Mouse (Mus musculus) MEL (cell line): Measurements from ENCODE around the gene Timeless. TPM values are rescaled to one million over a fixed set of nuclear protein-coding genes. Genes with fewer than 3 reads are reported as not detected.
"Not testable (repeated sequence)": the region's sequence is repeated elsewhere in the genome, so short reads cannot be mapped to it uniquely, and the experiment has no call there.

Experiments
- DNase-seq: peaks from one replicate; pipeline ENCODE4 v3.0.0; 2011; ENCODE audit warnings: low read depth, low spot score
- H3K27ac ChIP-seq: 2 replicates; pipeline ENCODE4 v1.5.1; 2012; ENCODE audit warnings: low read depth, mild to moderate bottlenecking, control low read depth, low read length, moderate library complexity; ENCODE audit not compliant: control insufficient read depth
- H3K27me3 ChIP-seq, 2 experiments: fragments of 150-350 bp in 1 of 2; sonication (generic) in 1 of 2; 2 replicates each; pipeline ENCODE4 v1.6.1; 2012; ENCODE audit warnings: low read length in 2 of 2, mild to moderate bottlenecking in 2 of 2, improper control_type of control experiment in 1 of 2, moderate library complexity in 1 of 2; ENCODE audit not compliant: insufficient read depth in 2 of 2, control insufficient read depth in 1 of 2
- H3K36me3 ChIP-seq, 2 experiments: 2 replicates each; pipeline ENCODE4 v1.6.1; 2012 to 2014; ENCODE audit warnings: low read length in 2 of 2, improper control_type of control experiment in 1 of 2, inconsistent platforms in 1 of 2, mild to moderate bottlenecking in 1 of 2; ENCODE audit not compliant: insufficient read depth in 2 of 2, control insufficient read depth in 1 of 2
- H3K4me1 ChIP-seq, 2 experiments: fragments of 150-350 bp in 1 of 2; sonication (generic) in 1 of 2; 2 replicates each; pipeline ENCODE4 v1.6.1; 2012; ENCODE audit warnings: low read length in 2 of 2, improper control_type of control experiment in 1 of 2, mild to moderate bottlenecking in 1 of 2; ENCODE audit not compliant: insufficient read depth in 2 of 2, control insufficient read depth in 1 of 2
- H3K4me3 ChIP-seq, 2 experiments: fragments of 150-350 bp in 1 of 2; sonication (generic) in 1 of 2; 2 replicates each; pipeline ENCODE4 v1.5.1; 2012; ENCODE audit warnings: low read depth in 2 of 2, low read length in 2 of 2, mild to moderate bottlenecking in 2 of 2, moderate library complexity in 2 of 2, control low read depth in 1 of 2, improper control_type of control experiment in 1 of 2; ENCODE audit not compliant: control insufficient read depth in 1 of 2, insufficient read depth in 1 of 2
- H3K79me2 ChIP-seq: 2 replicates; pipeline ENCODE4 v1.6.1; 2012; ENCODE audit warnings: mild to moderate bottlenecking, low read length, moderate library complexity; ENCODE audit not compliant: control insufficient read depth, poor library complexity, insufficient read depth
- H3K9ac ChIP-seq: 2 replicates; pipeline ENCODE4 v1.6.1; 2012; ENCODE audit warnings: low read depth, mild to moderate bottlenecking, control low read depth, low read length, moderate library complexity; ENCODE audit not compliant: control insufficient read depth, poor library complexity, severe bottlenecking
- H3K9me3 ChIP-seq: fragments of 150-350 bp; sonication (generic); replicated peaks from 2 replicates; pipeline ENCODE4 v1.6.1; 2012; ENCODE audit warnings: mild to moderate bottlenecking, low read length, improper control_type of control experiment, moderate library complexity; ENCODE audit not compliant: insufficient read depth
- BHLHE40 ChIP-seq: IDR thresholded peaks from 2 replicates; pipeline ENCODE4 v1.6.1; 2012; ENCODE audit warnings: low read depth, mild to moderate bottlenecking, inconsistent platforms, low read length, improper control_type of control experiment, borderline replicate concordance
- CTCF ChIP-seq, 3 experiments: IDR thresholded peaks in 2 of 3; conservative IDR thresholded peaks in 1 of 3; 2 replicates each; pipeline ENCODE4 v1.5.1; 2011 to 2012; ENCODE audit warnings: low read length in 3 of 3, low read depth in 2 of 3, mild to moderate bottlenecking in 2 of 3, improper control_type of control experiment in 1 of 3, inconsistent platforms in 1 of 3, mixed read lengths in 1 of 3, moderate library complexity in 1 of 3; ENCODE audit not compliant: control insufficient read depth in 1 of 3, insufficient read depth in 1 of 3, poor library complexity in 1 of 3, severe bottlenecking in 1 of 3
- EP300 ChIP-seq, 2 experiments: IDR thresholded peaks; 2 replicates each; pipeline ENCODE4 v1.6.1; 2011; ENCODE audit warnings: improper control_type of control experiment in 2 of 2, low read length in 2 of 2, low read depth in 1 of 2, mild to moderate bottlenecking in 1 of 2
- GATA1 ChIP-seq: IDR thresholded peaks from 2 replicates; pipeline ENCODE4 v1.6.1; 2011; ENCODE audit warnings: low read depth, low read length, improper control_type of control experiment
- JUND ChIP-seq: IDR thresholded peaks from 2 replicates; pipeline ENCODE4 v1.6.1; 2011; ENCODE audit warnings: low read depth, mild to moderate bottlenecking, improper control_type of control experiment, low read length
- MAFK ChIP-seq: IDR thresholded peaks from 2 replicates; pipeline ENCODE4 v1.6.1; 2011; ENCODE audit warnings: low read depth, mild to moderate bottlenecking, low read length, improper control_type of control experiment, borderline replicate concordance
- MEF2A ChIP-seq: IDR thresholded peaks from 2 replicates; pipeline ENCODE4 v1.6.1; 2014; ENCODE audit warnings: low read depth, mild to moderate bottlenecking, inconsistent platforms, low read length, improper control_type of control experiment; ENCODE audit not compliant: poor library complexity, insufficient replicate concordance, severe bottlenecking; ENCODE audit errors: extremely low read depth
- MYC ChIP-seq: IDR thresholded peaks from 2 replicates; pipeline ENCODE4 v1.6.1; 2011; ENCODE audit warnings: low read depth, mild to moderate bottlenecking, low read length, improper control_type of control experiment, moderate library complexity
- NRF1 ChIP-seq: IDR thresholded peaks from 2 replicates; pipeline ENCODE4 v1.6.1; 2014; ENCODE audit warnings: low read depth, mild to moderate bottlenecking, inconsistent platforms, low read length, improper control_type of control experiment, moderate library complexity; ENCODE audit not compliant: poor library complexity, insufficient read depth, severe bottlenecking
- POLR2A ChIP-seq, 2 experiments: IDR thresholded peaks; 2 replicates each; pipeline ENCODE4 v1.6.1; 2011 to 2012; ENCODE audit warnings: low read length in 2 of 2, mild to moderate bottlenecking in 2 of 2, control low read depth in 1 of 2, improper control_type of control experiment in 1 of 2, low read depth in 1 of 2, moderate library complexity in 1 of 2; ENCODE audit not compliant: control insufficient read depth in 1 of 2, insufficient read depth in 1 of 2, poor library complexity in 1 of 2
- POLR2AphosphoS5 ChIP-seq: IDR thresholded peaks from 2 replicates; pipeline ENCODE4 v1.6.1; 2012; ENCODE audit warnings: low read depth, borderline replicate concordance, mild to moderate bottlenecking, inconsistent platforms, low read length, moderate library complexity, mixed read lengths
- RAD21 ChIP-seq: IDR thresholded peaks from 2 replicates; pipeline ENCODE4 v1.6.1; 2011; ENCODE audit warnings: mild to moderate bottlenecking, low read depth, low read length, improper control_type of control experiment
- RCOR1 ChIP-seq: IDR thresholded peaks from 2 replicates; pipeline ENCODE4 v1.6.1; 2012; ENCODE audit warnings: low read depth, mild to moderate bottlenecking, inconsistent platforms, low read length, improper control_type of control experiment
- SIN3A ChIP-seq: IDR thresholded peaks from 2 replicates; pipeline ENCODE4 v1.6.1; 2012; ENCODE audit warnings: low read length, improper control_type of control experiment, inconsistent platforms
- SMC3 ChIP-seq: IDR thresholded peaks from 2 replicates; pipeline ENCODE4 v1.6.1; 2011; ENCODE audit warnings: low read depth, low read length, improper control_type of control experiment
- TBP ChIP-seq: IDR thresholded peaks from 2 replicates; pipeline ENCODE4 v1.8.0; 2011; ENCODE audit warnings: low read depth, low read length, improper control_type of control experiment
- ZC3H11A ChIP-seq: IDR thresholded peaks from 2 replicates; pipeline ENCODE4 v1.6.1; 2012; ENCODE audit warnings: low read depth, mild to moderate bottlenecking, inconsistent platforms, low read length, improper control_type of control experiment
- ZKSCAN1 ChIP-seq: IDR thresholded peaks from 2 replicates; pipeline ENCODE4 v1.6.1; 2012; ENCODE audit warnings: low read depth, mild to moderate bottlenecking, inconsistent platforms, low read length, improper control_type of control experiment, moderate library complexity
- ZMIZ1 ChIP-seq: IDR thresholded peaks from 2 replicates; pipeline ENCODE4 v1.6.1; 2012; ENCODE audit warnings: low read depth, mild to moderate bottlenecking, inconsistent platforms, low read length, improper control_type of control experiment, moderate library complexity
- ZNF384 ChIP-seq: IDR thresholded peaks from 2 replicates; pipeline ENCODE4 v1.6.1; 2012; ENCODE audit warnings: low read depth, mild to moderate bottlenecking, inconsistent platforms, low read length, improper control_type of control experiment
- polyA plus RNA-seq, 2 experiments: library from polyadenylated mRNA; stranded (reverse) in 1 of 2; unstranded in 1 of 2; fragments of >175 nt in 1 of 2; fragments of >200 nt in 1 of 2; gene quantifications; 2 replicates each; pipeline versions ENCODE4 v1.2.1 to v1.2.4; 2012; ENCODE audit warnings: low replicate concordance in 2 of 2, low read depth in 1 of 2; ENCODE audit not compliant: insufficient read length in 2 of 2, insufficient read depth in 1 of 2, missing spikeins in 1 of 2
- total RNA-seq: library from RNA; depleted of rRNA; stranded (reverse); fragments of 300-350 nt; gene quantifications from 2 replicates; pipeline ENCODE4 v1.2.3, GENCODE M21; 2012

The Timeless gene
- total and polyA plus RNA-seq, 3 experiments = 49.3 to 627 (median 89.8) TPM

GRCm38 (mm10) chr10:128192030-128192766 lies 39.7 kb upstream of the Timeless start:
- H3K79me2 ChIP-seq, H3K27me3 ChIP-seq, H3K9me3 ChIP-seq, H3K4me3 ChIP-seq, H3K27ac ChIP-seq, H3K9ac ChIP-seq: not testable (repeated sequence)
- peak; percentile 49 for DNase-seq
- Histone ChIP-seq H3K36me3 (peaks cover 0 to 15% of the 10 kb centered on the region in 2 experiments; a peak in 2 of 4 replicates), H3K4me1 (peaks cover 3 to 24% of the 10 kb centered on the region in 2 experiments; a peak in 3 of 4 replicates)
- TF ChIP-seq RCOR1 = peak; percentile 37; the same call in 1 of the 2 replicates
- peak; percentile 97 for TF ChIP-seq TBP
- peak; percentile 70 for TF ChIP-seq ZNF384
- TF ChIP-seq CTCF (IDR thresholded peaks at IDR 0.05 in 2 of 3, conservative IDR thresholded peaks at IDR 0.05 in 1 of 3; ENCODE audit: control insufficient read depth in 1 of 3, insufficient read depth in 1 of 3, low read depth in 2 of 3, low read length in 3 of 3, poor library complexity in 1 of 3, severe bottlenecking in 1 of 3) = peak in 1 of 3 experiments; percentile 3; a peak in 1 of 6 replicates
- 0 out of 2 replicates have a peak, but pooled peaks have one; percentile 50 for TF ChIP-seq MAFK

DNA sequence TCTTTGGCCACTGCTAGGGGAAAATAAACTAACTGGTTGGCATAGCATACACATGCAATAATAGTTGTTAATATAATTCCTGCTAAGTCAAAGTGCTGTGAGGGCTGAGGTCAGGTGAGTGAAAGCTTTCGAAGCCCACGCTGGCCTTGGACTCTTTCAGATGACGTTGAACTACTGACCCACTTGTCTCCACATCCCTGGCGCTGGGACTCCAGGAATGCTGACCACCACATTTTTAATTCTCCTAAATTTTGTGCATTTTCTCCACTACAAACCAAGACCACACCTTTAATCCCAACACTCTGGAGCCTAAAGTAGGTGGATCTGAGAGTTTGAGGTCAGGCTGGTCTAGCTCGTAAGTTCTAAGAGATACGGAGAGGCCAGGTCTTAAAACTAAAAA lies 38.8 kb upstream of the Timeless start:
- H3K9ac ChIP-seq = no peak overlapping the region
- DNase-seq = peak; percentile 31
- no peaks in the 10 kb centered on the region; the same call in 1 of the 2 replicates for H3K79me2 ChIP-seq
- no peaks in the 10 kb centered on the region for H3K9me3 ChIP-seq
- TF ChIP-seq MYC = no peak
- TF ChIP-seq MAFK = no peak
- no peak for TF ChIP-seq ZMIZ1
- TF ChIP-seq NRF1 = no peak
- no peak for TF ChIP-seq BHLHE40
- no peak for TF ChIP-seq JUND
- TF ChIP-seq POLR2A (IDR thresholded peaks at IDR 0.05; ENCODE audit: control insufficient read depth in 1 of 2, insufficient read depth in 1 of 2, low read depth in 1 of 2, low read length in 2 of 2, poor library complexity in 1 of 2) = no peak
- no peak for TF ChIP-seq ZKSCAN1
- TF ChIP-seq SMC3 = no peak
- no peak for TF ChIP-seq RAD21
- TF ChIP-seq ZC3H11A = no peak
- TF ChIP-seq EP300 (IDR thresholded peaks at IDR 0.05; ENCODE audit: low read depth in 1 of 2, low read length in 2 of 2) = no peak
- no peak for TF ChIP-seq SIN3A
- no peak for TF ChIP-seq CTCF (IDR thresholded peaks at IDR 0.05 in 2 of 3, conservative IDR thresholded peaks at IDR 0.05 in 1 of 3; ENCODE audit: control insufficient read depth in 1 of 3, insufficient read depth in 1 of 3, low read depth in 2 of 3, low read length in 3 of 3, poor library complexity in 1 of 3, severe bottlenecking in 1 of 3)
- no peak for TF ChIP-seq ZNF384
- no peak for TF ChIP-seq GATA1
- TF ChIP-seq POLR2AphosphoS5 = no peak
- TF ChIP-seq MEF2A = no peak
- no peak overlapping the region for H3K27ac ChIP-seq
- no peaks in the 10 kb centered on the region for H3K27me3 ChIP-seq
- no peak overlapping the region for H3K4me3 ChIP-seq
- peaks cover 3 to 22% of the 10 kb centered on the region in 2 experiments; a peak in 3 of 4 replicates for H3K4me1 ChIP-seq
- H3K36me3 ChIP-seq = peaks cover 0 to 13% of the 10 kb centered on the region in 2 experiments; a peak in 2 of 4 replicates
